Mouse (Mus musculus): ENCODE measurements around the gene Tax1bp3.

DNA sequence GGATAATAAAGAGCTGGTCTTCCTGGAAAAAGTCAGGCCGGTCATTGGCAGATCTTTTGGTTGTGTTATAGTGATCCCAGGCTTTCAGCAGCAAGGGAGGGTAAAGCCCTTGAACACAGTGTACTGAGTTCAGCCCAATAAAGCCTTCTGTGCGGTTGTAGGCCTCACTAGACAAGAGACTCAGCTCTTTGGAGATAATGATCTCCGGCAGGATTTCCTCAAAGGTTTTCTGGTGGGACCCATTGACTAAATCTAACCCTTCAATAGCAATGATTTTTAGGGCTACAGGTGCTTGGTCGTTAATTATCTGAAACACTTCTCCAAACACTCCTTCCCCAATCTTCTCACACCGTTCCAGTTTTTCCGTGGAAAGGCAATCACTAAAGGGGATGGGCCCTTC lies 40.3 kb upstream of the Tax1bp3 start:
- TF ChIP-seq CTCF (IDR thresholded peaks at IDR 0.05; ENCODE audit: low read depth): no peak
- no peak for TF ChIP-seq EP300 (IDR thresholded peaks at IDR 0.05; ENCODE audit: low read depth)
